Mouse (Mus musculus) cerebellum, adult 2 months (tissue): ENCODE measurements around the gene Zfyve27.

Experiments
- CTCF ChIP-seq: fragments of 200-500 bp; IDR thresholded peaks from 2 replicates; pipeline ENCODE4 v1.5.1; 2011; ENCODE audit warnings: low read depth, mild to moderate bottlenecking, control low read depth, low read length, moderate library complexity, borderline replicate concordance; ENCODE audit not compliant: insufficient read depth
- POLR2A ChIP-seq: fragments of 200-500 bp; IDR thresholded peaks from 2 replicates; pipeline ENCODE4 v1.6.1; 2011; ENCODE audit warnings: low read length, control low read depth, borderline replicate concordance; ENCODE audit not compliant: insufficient read depth

GRCm38 (mm10) chr19:42139724-42140517 is 23.8 kb upstream of the Zfyve27 start:
- no peak for TF ChIP-seq POLR2A
- no peak for TF ChIP-seq CTCF
